Mouse (Mus musculus) cerebellum, adult 2 months (tissue): ENCODE data around the gene Uhmk1. TPM values are rescaled to one million over a fixed set of nuclear protein-coding genes. Genes with fewer than 3 reads are reported as not detected.

ENCODE experiments used
- DNase-seq, 2 experiments: peaks; one replicate each; pipeline ENCODE4 v3.0.0; 2021
- H3K27ac ChIP-seq: fragments of 200-500 bp; 2 replicates; pipeline ENCODE4 v1.5.1; 2012; ENCODE audit warnings: low read length, control low read depth, inconsistent platforms; ENCODE audit not compliant: insufficient read depth
- H3K27me3 ChIP-seq: fragments of 200-500 bp; 2 replicates; pipeline ENCODE4 v1.6.1; 2012; ENCODE audit warnings: inconsistent platforms, mild to moderate bottlenecking, low read length, moderate library complexity; ENCODE audit not compliant: control insufficient read depth, insufficient read depth
- H3K4me1 ChIP-seq: fragments of 200-500 bp; 2 replicates; pipeline ENCODE4 v1.6.1; 2011; ENCODE audit warnings: low read length; ENCODE audit not compliant: control insufficient read depth, insufficient read depth
- H3K4me3 ChIP-seq: fragments of 200-500 bp; replicated peaks from 2 replicates; pipeline ENCODE3; 2011; ENCODE audit warnings: mild to moderate bottlenecking, low read depth, low read length, control low read depth; ENCODE audit not compliant: insufficient read depth
- CTCF ChIP-seq: fragments of 200-500 bp; IDR thresholded peaks from 2 replicates; pipeline ENCODE4 v1.5.1; 2011; ENCODE audit warnings: low read depth, mild to moderate bottlenecking, control low read depth, low read length, moderate library complexity, borderline replicate concordance; ENCODE audit not compliant: insufficient read depth
- POLR2A ChIP-seq: fragments of 200-500 bp; IDR thresholded peaks from 2 replicates; pipeline ENCODE4 v1.6.1; 2011; ENCODE audit warnings: low read length, control low read depth, borderline replicate concordance; ENCODE audit not compliant: insufficient read depth
- WGBS: fragments of 180-500 bp; shearing (Covaris S2); methylation state at CpG from one replicate; pipeline ENCODE4 v1.1.7; 2018; 5-methylcytosine and 5-hydroxymethylcytosine counted together
- polyA plus RNA-seq: library from polyadenylated mRNA; depleted of rRNA; stranded (reverse); fragments of >200 nt; gene quantifications from 2 replicates; pipeline ENCODE4 v1.2.3, GENCODE M21; 2012

Uhmk1 gene
- polyA plus RNA-seq, 1 experiment, result 85.8 TPM

- DNase-seq, result peak; percentile 29 to 47
- no peak overlapping the region for H3K4me3 ChIP-seq
- no peaks in the 10 kb centered on the region for H3K4me1 ChIP-seq
- 42% methylated on average over 11 of the region's 11 CpGs for WGBS
- TF ChIP-seq CTCF (no peak), POLR2A (no peak)
- no peaks in the 10 kb centered on the region for H3K27me3 ChIP-seq
- no peak overlapping the region for H3K27ac ChIP-seq
Measured at GRCm38 (mm10) chr1:170188601-170189000, 26.6 kb downstream of the Uhmk1 start.

- TF ChIP-seq CTCF, result no peak
- no peak for TF ChIP-seq POLR2A
- no peak for DNase-seq
- Histone ChIP-seq H3K4me1 (no peaks in the 10 kb centered on the region), H3K27me3 (no peaks in the 10 kb centered on the region), H3K27ac (no peak overlapping the region), H3K4me3 (no peak overlapping the region)
- WGBS, result 78% methylated on average over 5 of the region's 5 CpGs
Measured at GRCm38 (mm10) chr1:170186531-170186930, 28.7 kb downstream of the Uhmk1 start.

- TF ChIP-seq POLR2A, result no peak
- no peak for TF ChIP-seq CTCF
- Histone ChIP-seq H3K27me3 (no peaks in the 10 kb centered on the region), H3K4me3 (no peak overlapping the region), H3K27ac (no peak overlapping the region), H3K4me1 (no peaks in the 10 kb centered on the region)
- DNase-seq, result no peak
- 90% methylated on average over 3 of the region's 3 CpGs for WGBS
Measured at GRCm38 (mm10) chr1:170185137-170185536, 30.1 kb downstream of the Uhmk1 start.

GRCm38 (mm10) chr1:170182706-170183105, 32.5 kb downstream of the Uhmk1 start:
- Histone ChIP-seq H3K27ac (no peak overlapping the region), H3K4me1 (no peaks in the 10 kb centered on the region), H3K27me3 (no peaks in the 10 kb centered on the region), H3K4me3 (no peak overlapping the region)
- DNase-seq, result no peak
- no peak for TF ChIP-seq POLR2A
- TF ChIP-seq CTCF, result no peak

- WGBS, result 91% methylated on average over 8 of the region's 8 CpGs
- TF ChIP-seq CTCF (no peak), POLR2A (no peak)
- Histone ChIP-seq H3K4me3 (no peak overlapping the region), H3K27me3 (no peaks in the 10 kb centered on the region), H3K27ac (no peak overlapping the region), H3K4me1 (no peaks in the 10 kb centered on the region; the same call in 1 of the 2 replicates)
- DNase-seq, result no peak
Measured at GRCm38 (mm10) chr1:170176661-170177239, 38.4 kb downstream of the Uhmk1 start.

GRCm38 (mm10) chr1:170175848-170176247, 39.3 kb downstream of the Uhmk1 start:
- H3K4me1 ChIP-seq, result no peaks in the 10 kb centered on the region; the same call in 1 of the 2 replicates
- H3K27ac ChIP-seq, result no peak overlapping the region
- TF ChIP-seq POLR2A (no peak), CTCF (no peak)
- no peak overlapping the region for H3K4me3 ChIP-seq
- DNase-seq, result peak in 1 of 2 experiments; percentile 15
- 51% methylated on average over 6 of the region's 6 CpGs for WGBS
- no peaks in the 10 kb centered on the region for H3K27me3 ChIP-seq

GRCm38 (mm10) chr1:170174814-170175332, 40.3 kb downstream of the Uhmk1 start, which contains the start of gene Uap1:
Gene Uap1 (minus strand): TSS chr1:170174957.
- Histone ChIP-seq H3K4me3 (peak within 1 kb of the TSS; percentile 76), H3K27me3 (no peaks in the 10 kb centered on the region), H3K4me1 (peaks cover under 1% of the 10 kb centered on the region; the same call in 1 of the 2 replicates), H3K27ac (peak within 1 kb of the TSS; percentile 86)
- peak; percentile 78 for TF ChIP-seq POLR2A
- TF ChIP-seq CTCF, result no peak; the same call in 1 of the 2 replicates
- WGBS, result under 1% methylated on average over 52 of the region's 52 CpGs
- DNase-seq, result peak; percentile 98 to 99

GRCm38 (mm10) chr1:170173991-170174813, 41.0 kb downstream of the Uhmk1 start:
- Histone ChIP-seq H3K27ac (peak overlapping the region; percentile 78), H3K4me1 (peaks cover 3% of the 10 kb centered on the region; the same call in 1 of the 2 replicates), H3K27me3 (no peaks in the 10 kb centered on the region), H3K4me3 (peak overlapping the region; percentile 76)
- TF ChIP-seq POLR2A, result no peak
- TF ChIP-seq CTCF, result no peak
- peak in 1 of 2 experiments; percentile 34 for DNase-seq
- WGBS, result under 1% methylated on average over 50 of the region's 50 CpGs
